Mouse (Mus musculus) erythroblast, embryonic 14.5 days (primary cell): ENCODE measurements around the gene Lrrc25. TPM values are rescaled to one million over a fixed set of nuclear protein-coding genes. Genes with fewer than 3 reads are reported as not detected.

Experiments
- H3K27me3 ChIP-seq: 2 replicates; pipeline ENCODE4 v1.6.1; 2012; ENCODE audit warnings: inconsistent platforms; ENCODE audit not compliant: control insufficient read depth
- H3K36me3 ChIP-seq: 2 replicates; pipeline ENCODE4 v1.6.1; 2012; ENCODE audit warnings: mild to moderate bottlenecking, inconsistent platforms; ENCODE audit not compliant: control insufficient read depth
- H3K4me1 ChIP-seq: 2 replicates; pipeline ENCODE4 v1.6.1; 2012; ENCODE audit warnings: inconsistent platforms; ENCODE audit not compliant: control insufficient read depth
- H3K4me3 ChIP-seq: replicated peaks from 2 replicates; pipeline ENCODE3; 2012; ENCODE audit warnings: moderate library complexity, mild to moderate bottlenecking, inconsistent platforms
- H3K9me3 ChIP-seq: 2 replicates; pipeline ENCODE4 v1.6.1; 2012; ENCODE audit warnings: low read length, inconsistent platforms, mixed read lengths; ENCODE audit not compliant: control insufficient read depth
- GATA1 ChIP-seq: IDR thresholded peaks from 2 replicates; pipeline ENCODE4 v1.6.1; 2012; ENCODE audit warnings: low read length, inconsistent platforms, mixed read lengths
- TAL1 ChIP-seq: IDR thresholded peaks from 3 replicates; pipeline ENCODE4 v1.6.1; 2012; ENCODE audit warnings: low read length, inconsistent platforms, mixed read lengths
- polyA plus RNA-seq: library from polyadenylated mRNA; stranded (reverse); fragments of >175 nt; gene quantifications from 2 replicates; pipeline ENCODE4 v1.2.3, GENCODE M21; 2012

Lrrc25 gene
- polyA plus RNA-seq, 1 experiment, result 0.12 TPM

GRCm38 (mm10) chr8:70663691-70664090 lies 47.7 kb downstream of the Lrrc25 start:
- Histone ChIP-seq H3K9me3 (no peaks in the 10 kb centered on the region), H3K27me3 (no peaks in the 10 kb centered on the region), H3K36me3 (no peaks in the 10 kb centered on the region), H3K4me3 (no peak overlapping the region), H3K4me1 (peaks cover 52% of the 10 kb centered on the region)
- TF ChIP-seq GATA1 (no peak), TAL1 (no peak)

GRCm38 (mm10) chr8:70664631-70665030 lies 48.7 kb downstream of the Lrrc25 start:
- H3K27me3 ChIP-seq, result no peaks in the 10 kb centered on the region

GRCm38 (mm10) chr8:70665599-70665998 lies 49.6 kb downstream of the Lrrc25 start:
- H3K36me3 ChIP-seq, result no peaks in the 10 kb centered on the region
- H3K27me3 ChIP-seq, result no peaks in the 10 kb centered on the region
- H3K4me3 ChIP-seq, result no peak overlapping the region
- TF ChIP-seq TAL1, result no peak
- TF ChIP-seq GATA1, result no peak
- H3K4me1 ChIP-seq, result peaks cover 33% of the 10 kb centered on the region
- no peaks in the 10 kb centered on the region for H3K9me3 ChIP-seq

More at GRCm38 (mm10) chr8:70664631-70665030, 48.7 kb downstream of the Lrrc25 start:
- Histone ChIP-seq H3K36me3 (no peaks in the 10 kb centered on the region), H3K4me1 (peaks cover 43% of the 10 kb centered on the region), H3K4me3 (no peak overlapping the region), H3K9me3 (no peaks in the 10 kb centered on the region)
- TF ChIP-seq GATA1, result no peak
- no peak for TF ChIP-seq TAL1

- TF ChIP-seq TAL1 (no peak), GATA1 (no peak)
- H3K4me3 ChIP-seq, result no peak overlapping the region
- no peaks in the 10 kb centered on the region for H3K9me3 ChIP-seq
- no peaks in the 10 kb centered on the region for H3K27me3 ChIP-seq
- H3K36me3 ChIP-seq, result no peaks in the 10 kb centered on the region
- peaks cover 28% of the 10 kb centered on the region for H3K4me1 ChIP-seq
Measured at GRCm38 (mm10) chr8:70667071-70667470, 51.1 kb downstream of the Lrrc25 start.

Other genes with a start within 250 kb of the Lrrc25 start
- not detected in 2 replicates for gene Comp, start 242.6 kb upstream of the Lrrc25 start, polyA plus RNA-seq
- gene Crtc1, start 176.6 kb upstream of the Lrrc25 start, polyA plus RNA-seq, result 1.8 and 2.1 TPM in 2 replicates
- gene Klhl26, start 139.2 kb upstream of the Lrrc25 start, polyA plus RNA-seq, result 0.92 and 1.0 TPM in 2 replicates
- not detected in 2 replicates for gene Tmem59l, start 128.8 kb upstream of the Lrrc25 start, polyA plus RNA-seq
- gene Crlf1, start 123.0 kb upstream of the Lrrc25 start, polyA plus RNA-seq, result 0.63 and 1.7 TPM in 2 replicates
- gene Rex1bd, start 109.4 kb upstream of the Lrrc25 start, polyA plus RNA-seq, result 53.1 and 68.2 TPM in 2 replicates
- 107 and 138 TPM in 2 replicates for gene Uba52, start 105.4 kb upstream of the Lrrc25 start, polyA plus RNA-seq
- gene Fkbp8, start 88.4 kb upstream of the Lrrc25 start, polyA plus RNA-seq, result 255 and 264 TPM in 2 replicates
- gene Kxd1, start 88.2 kb upstream of the Lrrc25 start, polyA plus RNA-seq, result 2.6 and 3.8 TPM in 2 replicates
- 3.3 and 3.8 TPM in 2 replicates for gene Ell, start 76.7 kb upstream of the Lrrc25 start, polyA plus RNA-seq
- gene Isyna1, start 21.8 kb upstream of the Lrrc25 start, polyA plus RNA-seq, result 13.3 and 13.4 TPM in 2 replicates
- 40.7 and 52.6 TPM in 2 replicates for gene Ssbp4, start 7.3 kb upstream of the Lrrc25 start, polyA plus RNA-seq
- gene Gdf15, start 16.3 kb downstream of the Lrrc25 start, polyA plus RNA-seq, result 0.13 TPM in 1 of 2 replicates, not detected in the other
- 0.29 and 0.32 TPM in 2 replicates for gene Pgpep1, start 44.2 kb downstream of the Lrrc25 start, polyA plus RNA-seq
- gene Lsm4, start 57.1 kb downstream of the Lrrc25 start, polyA plus RNA-seq, result 70.4 and 88.0 TPM in 2 replicates
- 816 and 971 TPM in 2 replicates for gene Jund, start 82.8 kb downstream of the Lrrc25 start, polyA plus RNA-seq
- 0.02 TPM in 1 of 2 replicates, not detected in the other for gene Iqcn, start 87.3 kb downstream of the Lrrc25 start, polyA plus RNA-seq
- gene Gm3336, start 102.4 kb downstream of the Lrrc25 start, polyA plus RNA-seq, result not detected in 2 replicates
- 0.02 TPM in 1 of 2 replicates, not detected in the other for gene Pde4c, start 107.6 kb downstream of the Lrrc25 start, polyA plus RNA-seq
- 0.30 and 0.59 TPM in 2 replicates for gene Rab3a, start 138.5 kb downstream of the Lrrc25 start, polyA plus RNA-seq
- gene Mpv17l2, start 144.8 kb downstream of the Lrrc25 start, polyA plus RNA-seq, result 11.4 and 15.6 TPM in 2 replicates
- gene Pik3r2, start 160.6 kb downstream of the Lrrc25 start, polyA plus RNA-seq, result 3.8 and 4.9 TPM in 2 replicates
- 3.7 and 4.8 TPM in 2 replicates for gene Mast3, start 188.9 kb downstream of the Lrrc25 start, polyA plus RNA-seq
- gene Il12rb1, start 192.3 kb downstream of the Lrrc25 start, polyA plus RNA-seq, result 0.03 TPM in 1 of 2 replicates, not detected in the other
- gene Arrdc2, start 223.6 kb downstream of the Lrrc25 start, polyA plus RNA-seq, result 28.7 and 50.4 TPM in 2 replicates
- gene Kcnn1, start 247.1 kb downstream of the Lrrc25 start, polyA plus RNA-seq, result 0.16 and 0.21 TPM in 2 replicates